ENCODE assay signal across 15 mouse cellular contexts in the genomic region with DNA sequence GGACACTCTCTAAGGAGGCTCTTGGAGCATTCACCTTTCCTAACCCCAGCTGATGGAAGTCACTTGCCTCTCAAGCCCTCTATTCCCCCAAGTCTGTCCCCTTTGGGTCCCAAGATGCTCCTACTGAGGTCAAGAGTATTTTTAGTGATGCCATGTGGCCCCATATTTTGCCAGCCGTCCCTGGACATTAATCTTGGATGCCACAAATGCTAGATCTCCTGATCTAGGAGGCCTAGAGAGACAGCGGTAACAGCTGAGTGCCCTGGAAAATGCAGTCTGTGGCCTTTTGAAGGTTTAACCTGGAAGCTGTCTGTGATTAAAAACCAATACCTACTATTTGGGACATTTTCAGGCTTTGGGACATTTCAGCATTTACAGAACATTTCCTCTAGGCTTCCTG.
"Had no signal": no experiment of that assay in that cellular context is flagged by ENCODE, and none has a peak within 500 bp of the region (broad histone marks: within the 10 kb centered on the region; RNA-seq: fewer than 3 reads in every experiment).

No protein-coding gene starts in this region.

- H3K4me2 ChIP-seq: limb, embryonic 12.5 days; limb, embryonic 15.5 days; liver, embryonic 11.5 days; lung, embryonic 14.5 days; midbrain, embryonic 12.5 days; midbrain, embryonic 15.5 days; stomach, embryonic 15.5 days had no signal

- H3K4me3 ChIP-seq: limb, embryonic 12.5 days; limb, embryonic 15.5 days; midbrain, embryonic 12.5 days; midbrain, embryonic 15.5 days; stomach, embryonic 15.5 days had no signal

- H3K27ac ChIP-seq: limb, embryonic 12.5 days; limb, embryonic 15.5 days; liver, embryonic 14.5 days; macrophage; midbrain, embryonic 12.5 days; midbrain, embryonic 15.5 days; stomach, embryonic 15.5 days had no signal

- H3K36me3 ChIP-seq: limb, embryonic 12.5 days; limb, embryonic 15.5 days; midbrain, embryonic 12.5 days; midbrain, embryonic 15.5 days; stomach, embryonic 15.5 days had no signal

- H3K27me3 ChIP-seq: limb, embryonic 15.5 days; midbrain, embryonic 12.5 days; midbrain, embryonic 15.5 days; stomach, embryonic 15.5 days had no signal

- DNase-seq: kidney, adult 9 months; kidney, postnatal 14 days; kidney, postnatal 4 days; left cerebral cortex, postnatal 4 days; liver, postnatal 0 days; lung, embryonic 14.5 days; thymus, postnatal 4 days had no signal
